Mouse (Mus musculus) lung, postnatal 10 days (tissue): ENCODE measurements around the gene Trp53bp1.

ENCODE experiments used
- DNase-seq: peaks from one replicate; pipeline ENCODE4 v3.0.0; 2021

Gene Trp53bp1

GRCm38 (mm10) chr2:121271236-121271927 lies at the start of gene Trp53bp1:
Gene Trp53bp1 (minus strand): TSS chr2:121271407.
- DNase-seq, result peak; percentile 97

- DNase-seq, result no peak
Measured at GRCm38 (mm10) chr2:121316278-121316677, 45.1 kb upstream of the Trp53bp1 start.

GRCm38 (mm10) chr2:121308997-121309416 lies 37.8 kb upstream of the Trp53bp1 start:
- DNase-seq, result peak; percentile 66

- no peak for DNase-seq
Measured at GRCm38 (mm10) chr2:121300036-121300435, 28.8 kb upstream of the Trp53bp1 start.

- DNase-seq, result no peak
Measured at GRCm38 (mm10) chr2:121299471-121299870, 28.3 kb upstream of the Trp53bp1 start.

- DNase-seq, result no peak
Measured at GRCm38 (mm10) chr2:121298131-121298530, 26.9 kb upstream of the Trp53bp1 start.

- DNase-seq, result no peak
Measured at GRCm38 (mm10) chr2:121297701-121298100, 26.5 kb upstream of the Trp53bp1 start.

GRCm38 (mm10) chr2:121296754-121297231 lies 25.6 kb upstream of the Trp53bp1 start:
- no peak for DNase-seq

GRCm38 (mm10) chr2:121295608-121296571 lies 24.7 kb upstream of the Trp53bp1 start:
- DNase-seq, result no peak

- peak; percentile 68 for DNase-seq
Measured at GRCm38 (mm10) chr2:121294753-121295607, 23.8 kb upstream of the Trp53bp1 start.

- DNase-seq, result peak; percentile 71
Measured at GRCm38 (mm10) chr2:121294182-121294581, 23.0 kb upstream of the Trp53bp1 start.

GRCm38 (mm10) chr2:121292316-121293013 lies 21.3 kb upstream of the Trp53bp1 start:
- no peak for DNase-seq

GRCm38 (mm10) chr2:121289730-121290540 lies 18.7 kb upstream of the Trp53bp1 start:
- DNase-seq, result no peak

GRCm38 (mm10) chr2:121288901-121289729 lies 17.9 kb upstream of the Trp53bp1 start, which contains the start of gene Map1a:
Gene Map1a (plus strand): TSS chr2:121289600.
- peak; percentile 94 for DNase-seq

GRCm38 (mm10) chr2:121287850-121288249 lies 16.6 kb upstream of the Trp53bp1 start:
- no peak for DNase-seq

GRCm38 (mm10) chr2:121271928-121272516 lies 815 bp upstream of the Trp53bp1 start:
- DNase-seq, result no peak

- DNase-seq, result no peak
Measured at GRCm38 (mm10) chr2:121270521-121271235, 529 bp downstream of the Trp53bp1 start.

- no peak for DNase-seq
Measured at GRCm38 (mm10) chr2:121268446-121268845, 2.8 kb downstream of the Trp53bp1 start.

- no peak for DNase-seq
Measured at GRCm38 (mm10) chr2:121249758-121250157, 21.4 kb downstream of the Trp53bp1 start.
